Mouse (Mus musculus) midbrain, embryonic 15.5 days (tissue): Measurements from ENCODE around the gene Pde4dip. TPM values are rescaled to one million over a fixed set of nuclear protein-coding genes. Genes with fewer than 3 reads are reported as not detected.
A peak's percentile ranks its signal among the peaks of the same experiment; 100 is the strongest.

Source experiments
- ATAC-seq: fragments of 200-750 bp; cut with Nextera tagmentation; replicated peaks from 2 replicates; pipeline ENCODE4 v1.8.0; 2017; ENCODE audit warnings: moderate TSS enrichment
- H3K27ac ChIP-seq: fragments of 300-500 bp; sonication (generic); 2 replicates; pipeline ENCODE4 v1.5.1; 2015; ENCODE audit warnings: mild to moderate bottlenecking, inconsistent platforms
- H3K27me3 ChIP-seq: fragments of 300-500 bp; sonication (generic); replicated peaks from 2 replicates; pipeline ENCODE4 v1.6.1; 2015; ENCODE audit warnings: inconsistent platforms
- H3K36me3 ChIP-seq: fragments of 300-500 bp; sonication (generic); replicated peaks from 2 replicates; pipeline ENCODE4 v1.6.1; 2015; ENCODE audit warnings: inconsistent platforms
- H3K4me1 ChIP-seq: fragments of 300-500 bp; sonication (generic); 2 replicates; pipeline ENCODE4 v1.6.1; 2015; ENCODE audit warnings: inconsistent platforms
- H3K4me2 ChIP-seq: fragments of 300-500 bp; sonication (generic); 2 replicates; pipeline ENCODE4 v1.6.1; 2015; ENCODE audit warnings: inconsistent platforms, mild to moderate bottlenecking, moderate library complexity
- H3K4me3 ChIP-seq: fragments of 300-500 bp; sonication (generic); 2 replicates; pipeline ENCODE4 v1.5.1; 2015; ENCODE audit warnings: mild to moderate bottlenecking, inconsistent platforms
- H3K9ac ChIP-seq: fragments of 300-500 bp; sonication (generic); 2 replicates; pipeline ENCODE4 v1.6.1; 2015; ENCODE audit warnings: mild to moderate bottlenecking, inconsistent platforms
- H3K9me3 ChIP-seq: fragments of 300-500 bp; sonication (generic); 2 replicates; pipeline ENCODE4 v1.6.1; 2016; ENCODE audit warnings: inconsistent platforms
- WGBS: fragments of 180-500 bp; shearing (Covaris S2); methylation state at CpG from one replicate; pipeline ENCODE4 v1.1.7; 2015; ENCODE audit warnings: mixed read lengths; 5-methylcytosine and 5-hydroxymethylcytosine counted together
- polyA plus RNA-seq: library from polyadenylated mRNA; unstranded; fragments of >200 nt; fragmentation: Nextera tagmentation; extraction: Ambion mirVana; gene quantifications from 2 replicates; pipeline ENCODE4 v1.2.1, GENCODE M21; 2015

Pde4dip gene
- polyA plus RNA-seq, 1 experiment from 2014 or later = 75.7 TPM

GRCm38 (mm10) chr3:97928968-97929858 lies 40.7 kb upstream of the Pde4dip start:
- 58% methylated on average over 9 of the region's 9 CpGs for WGBS
- Histone ChIP-seq H3K36me3 (no peaks in the 10 kb centered on the region), H3K27ac (no peak overlapping the region), H3K4me2 (no peak overlapping the region), H3K4me3 (no peak overlapping the region), H3K9ac (no peak overlapping the region), H3K27me3 (peaks cover 8% of the 10 kb centered on the region), H3K4me1 (peaks cover 6% of the 10 kb centered on the region), H3K9me3 (no peaks in the 10 kb centered on the region)
- peak; percentile 79 for ATAC-seq

DNA sequence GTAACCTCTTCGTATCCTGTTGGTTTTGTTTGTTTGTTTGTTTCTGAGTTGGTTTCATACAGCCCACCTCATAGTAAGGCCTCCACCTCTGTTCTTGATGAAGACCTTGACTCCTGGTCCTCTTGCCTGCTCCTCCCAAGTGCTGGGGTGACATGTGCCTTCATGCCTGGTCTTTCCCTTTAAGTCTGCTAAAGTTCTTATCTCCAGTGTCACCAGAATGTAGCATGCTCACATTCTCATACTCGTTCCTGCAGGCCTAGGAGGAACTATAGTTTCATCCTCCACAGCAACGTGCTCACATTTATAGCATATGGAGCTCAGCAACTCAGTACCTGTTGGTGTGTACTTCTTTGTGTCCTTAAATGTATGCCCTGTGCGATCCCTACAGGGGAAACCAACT lies 38.8 kb upstream of the Pde4dip start:
- no peak overlapping the region for H3K4me3 ChIP-seq
- H3K36me3 ChIP-seq = no peaks in the 10 kb centered on the region; the same call in 1 of the 2 replicates
- no peaks in the 10 kb centered on the region for H3K9me3 ChIP-seq
- no peak overlapping the region for H3K9ac ChIP-seq
- H3K27me3 ChIP-seq = no peaks in the 10 kb centered on the region; the same call in 1 of the 2 replicates
- no peak overlapping the region for H3K4me2 ChIP-seq
- H3K27ac ChIP-seq = no peak overlapping the region
- 86% methylated on average over 4 of the region's 4 CpGs for WGBS
- ATAC-seq = no peak
- peaks cover 5% of the 10 kb centered on the region for H3K4me1 ChIP-seq

DNA sequence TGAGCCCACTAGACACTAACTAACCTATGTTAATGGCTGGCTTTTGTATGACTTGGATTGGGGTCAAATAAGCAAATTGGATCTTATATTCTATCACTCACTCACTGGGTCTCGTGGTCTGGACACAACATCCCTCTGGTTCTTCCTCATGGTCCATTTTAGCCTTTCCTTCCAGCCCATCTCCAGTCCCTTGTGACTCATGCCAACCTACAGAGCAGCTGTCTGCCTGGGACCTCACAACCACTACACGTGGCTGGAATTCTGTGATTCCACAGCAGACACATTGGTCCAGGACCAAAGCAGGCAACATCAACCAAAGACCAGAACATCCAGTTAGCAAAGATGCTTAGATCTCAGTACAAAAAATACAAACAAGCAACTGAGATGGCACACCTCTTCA lies 36.7 kb upstream of the Pde4dip start:
- WGBS = 85% methylated on average over 2 of the region's 2 CpGs
- H3K36me3 ChIP-seq = peaks cover 7% of the 10 kb centered on the region
- H3K4me2 ChIP-seq = no peak overlapping the region
- no peaks in the 10 kb centered on the region for H3K9me3 ChIP-seq
- H3K4me1 ChIP-seq = no peaks in the 10 kb centered on the region
- no peak overlapping the region for H3K9ac ChIP-seq
- no peak overlapping the region for H3K27ac ChIP-seq
- no peak overlapping the region for H3K4me3 ChIP-seq
- no peak for ATAC-seq
- H3K27me3 ChIP-seq = no peaks in the 10 kb centered on the region

DNA sequence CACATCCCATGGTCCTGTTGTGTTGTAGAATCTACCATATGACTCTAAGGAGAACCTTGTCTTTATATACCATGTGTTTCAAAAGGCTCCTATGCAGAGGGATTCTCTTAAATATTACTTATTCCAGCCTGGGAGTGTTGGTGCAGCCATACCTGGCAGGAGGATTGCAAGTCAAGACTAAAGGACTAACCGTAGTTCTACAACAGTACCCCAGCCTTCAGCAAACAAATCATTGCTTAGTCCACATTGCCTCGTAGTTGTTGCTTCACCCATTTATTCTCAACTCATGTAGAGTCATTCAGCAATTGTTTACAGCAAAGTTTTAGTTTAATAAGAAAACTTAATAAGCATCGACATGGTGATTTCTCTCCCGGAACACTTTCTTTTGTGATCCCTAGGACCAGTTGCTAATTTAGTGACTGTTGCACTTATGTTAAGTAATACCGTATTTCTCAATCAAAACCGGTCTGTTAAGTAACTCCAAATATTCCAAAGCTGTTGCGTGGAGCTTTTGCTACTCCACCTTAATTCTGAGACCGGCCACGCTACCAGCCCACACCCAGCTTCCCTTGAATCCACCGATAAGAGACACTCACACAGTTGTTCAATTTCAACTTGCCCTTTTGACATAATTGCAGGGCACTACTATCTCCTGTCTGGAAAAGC lies 30.5 kb upstream of the Pde4dip start:
- Histone ChIP-seq H3K27ac (no peak overlapping the region), H3K9ac (no peak overlapping the region), H3K27me3 (no peaks in the 10 kb centered on the region), H3K4me1 (no peaks in the 10 kb centered on the region), H3K4me2 (no peak overlapping the region), H3K9me3 (no peaks in the 10 kb centered on the region), H3K4me3 (no peak overlapping the region), H3K36me3 (peaks cover 18% of the 10 kb centered on the region)
- no peak for ATAC-seq
- 97% methylated on average over 10 of the region's 10 CpGs for WGBS

DNA sequence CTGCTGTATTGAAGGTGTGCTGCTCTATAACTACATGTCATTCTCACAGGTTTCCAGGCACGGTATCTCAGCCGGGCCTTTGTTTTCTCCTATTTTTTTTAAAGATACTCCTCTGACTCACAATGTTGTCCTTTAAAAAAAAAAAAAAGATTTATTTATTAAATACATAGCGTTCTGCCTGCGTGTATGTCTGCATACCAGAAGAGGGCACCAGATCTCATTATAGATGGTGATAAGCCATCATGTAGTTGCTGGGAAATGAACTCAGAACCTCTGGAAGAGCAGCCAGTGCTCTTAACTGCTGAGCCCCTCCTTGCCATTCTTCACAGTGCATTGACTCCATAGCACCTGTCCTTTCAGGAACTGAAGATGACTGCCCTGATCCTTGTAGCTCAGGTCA lies 26.6 kb upstream of the Pde4dip start:
- H3K4me1 ChIP-seq = no peaks in the 10 kb centered on the region
- no peak overlapping the region for H3K9ac ChIP-seq
- ATAC-seq = no peak
- H3K4me2 ChIP-seq = no peak overlapping the region
- no peaks in the 10 kb centered on the region for H3K27me3 ChIP-seq
- no peaks in the 10 kb centered on the region for H3K9me3 ChIP-seq
- peaks cover 16% of the 10 kb centered on the region; the same call in 1 of the 2 replicates for H3K36me3 ChIP-seq
- 79% methylated on average over 4 of the region's 4 CpGs for WGBS
- no peak overlapping the region for H3K27ac ChIP-seq
- no peak overlapping the region for H3K4me3 ChIP-seq

DNA sequence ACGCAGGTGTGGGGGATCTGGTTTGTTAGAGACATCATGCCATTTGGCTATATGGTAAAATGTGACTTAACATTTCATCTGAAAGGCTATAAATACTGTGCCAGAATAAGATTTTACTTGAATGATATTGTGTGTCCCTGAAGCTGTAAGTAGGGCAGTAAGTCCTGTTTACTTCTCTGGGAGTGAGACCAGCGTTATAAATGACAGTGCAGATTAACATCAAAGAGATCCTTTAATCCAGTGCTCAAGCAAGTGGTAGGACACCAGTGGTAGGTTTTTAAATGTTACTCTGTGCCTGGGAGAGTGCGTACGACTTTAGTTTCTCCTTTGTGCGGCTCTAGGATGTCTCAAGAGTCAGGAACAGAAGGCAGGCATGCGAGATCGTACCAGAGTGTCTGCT lies 22.6 kb upstream of the Pde4dip start:
- no peak for ATAC-seq
- H3K36me3 ChIP-seq = peaks cover 10% of the 10 kb centered on the region; the same call in 1 of the 2 replicates
- H3K9me3 ChIP-seq = no peaks in the 10 kb centered on the region
- H3K27ac ChIP-seq = no peak overlapping the region
- no peaks in the 10 kb centered on the region for H3K27me3 ChIP-seq
- H3K9ac ChIP-seq = no peak overlapping the region
- H3K4me2 ChIP-seq = no peak overlapping the region
- WGBS = 83% methylated on average over 7 of the region's 7 CpGs
- no peak overlapping the region for H3K4me3 ChIP-seq
- no peaks in the 10 kb centered on the region for H3K4me1 ChIP-seq

DNA sequence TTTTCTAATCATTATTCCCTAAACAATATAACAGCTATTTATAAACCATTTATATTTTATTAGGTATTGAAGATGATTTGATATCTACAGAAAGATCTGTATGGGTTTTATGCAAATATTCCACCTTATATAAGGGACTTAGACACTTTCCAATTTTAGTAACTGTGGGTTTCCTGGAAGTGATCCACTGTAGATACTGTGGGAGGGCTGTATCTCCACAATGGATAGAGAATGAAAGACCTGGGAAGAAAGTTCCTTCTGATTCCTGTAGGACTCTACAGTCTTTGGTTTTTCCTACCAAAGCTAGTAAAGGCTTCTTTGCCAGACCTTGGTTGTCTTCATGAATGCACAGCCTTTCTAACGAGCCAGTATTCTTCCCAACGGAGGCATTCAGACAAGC lies 21.2 kb upstream of the Pde4dip start:
- 74% methylated on average over 2 of the region's 2 CpGs for WGBS
- no peaks in the 10 kb centered on the region for H3K9me3 ChIP-seq
- H3K9ac ChIP-seq = no peak overlapping the region
- H3K27me3 ChIP-seq = no peaks in the 10 kb centered on the region
- H3K4me2 ChIP-seq = no peak overlapping the region
- H3K4me3 ChIP-seq = no peak overlapping the region
- H3K4me1 ChIP-seq = no peaks in the 10 kb centered on the region
- no peak for ATAC-seq
- no peak overlapping the region for H3K27ac ChIP-seq
- peaks cover 8% of the 10 kb centered on the region; the same call in 1 of the 2 replicates for H3K36me3 ChIP-seq

DNA sequence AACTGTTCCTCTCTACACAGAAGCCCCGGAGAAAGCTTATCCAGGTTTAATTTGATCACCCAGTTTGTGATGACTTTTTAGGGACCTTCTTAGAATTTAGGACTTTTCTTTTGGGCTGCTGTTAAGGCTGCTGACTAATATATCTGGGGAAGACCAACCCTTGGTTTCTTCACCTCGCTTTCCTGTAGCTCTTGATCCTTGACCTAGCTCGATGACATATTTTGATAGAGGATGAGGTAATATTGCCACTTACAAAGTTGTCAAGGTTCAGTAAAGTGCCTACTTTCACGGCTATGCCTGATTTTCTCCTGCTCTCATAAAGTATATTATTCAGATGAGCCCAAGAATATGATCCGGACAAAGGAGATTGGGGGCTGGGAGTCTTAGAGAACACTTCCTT lies 13.1 kb upstream of the Pde4dip start:
- WGBS = 21% methylated on average over 5 of the region's 5 CpGs
- no peak for ATAC-seq

GRCm38 (mm10) chr3:97900516-97901490 lies 12.3 kb upstream of the Pde4dip start, which contains the start of gene Sec22b:
TSS of gene Sec22b (plus strand) at chr3:97901190.
- H3K9me3 ChIP-seq = no peaks in the 10 kb centered on the region
- H3K36me3 ChIP-seq = no peaks in the 10 kb centered on the region
- 5% methylated on average over 41 of the region's 41 CpGs for WGBS

More for the DNA sequence above, 13.1 kb upstream of the Pde4dip start:
- no peaks in the 10 kb centered on the region for H3K36me3 ChIP-seq
- peak overlapping the region; percentile 97 for H3K9ac ChIP-seq
- H3K9me3 ChIP-seq = no peaks in the 10 kb centered on the region
- H3K4me1 ChIP-seq = peaks cover 25% of the 10 kb centered on the region
- H3K4me2 ChIP-seq = peak overlapping the region; percentile 60
- H3K27me3 ChIP-seq = no peaks in the 10 kb centered on the region
- no peak overlapping the region; the same call in 1 of the 2 replicates for H3K27ac ChIP-seq
- peak overlapping the region; percentile 94 for H3K4me3 ChIP-seq

GRCm38 (mm10) chr3:97898381-97898780 lies 9.9 kb upstream of the Pde4dip start:
- Histone ChIP-seq H3K36me3 (no peaks in the 10 kb centered on the region), H3K27me3 (no peaks in the 10 kb centered on the region), H3K9me3 (no peaks in the 10 kb centered on the region), H3K27ac (no peak overlapping the region), H3K4me2 (no peak overlapping the region), H3K4me1 (peaks cover 24% of the 10 kb centered on the region), H3K9ac (no peak overlapping the region), H3K4me3 (no peak overlapping the region)
- WGBS = 74% methylated on average over 3 of the region's 3 CpGs
- no peak for ATAC-seq

More at GRCm38 (mm10) chr3:97900516-97901490, 12.3 kb upstream of the Pde4dip start, which contains the start of gene Sec22b:
- Histone ChIP-seq H3K4me2 (peak within 1 kb of the TSS; percentile 60), H3K27ac (peak within 1 kb of the TSS; percentile 61; the same call in 1 of the 2 replicates), H3K4me1 (peaks cover 25% of the 10 kb centered on the region), H3K27me3 (no peaks in the 10 kb centered on the region), H3K4me3 (peak within 1 kb of the TSS; percentile 94), H3K9ac (peak within 1 kb of the TSS; percentile 97)
- peak; percentile 87 for ATAC-seq

- Histone ChIP-seq H3K36me3 (no peaks in the 10 kb centered on the region), H3K27me3 (peaks cover 3% of the 10 kb centered on the region; the same call in 1 of the 2 replicates), H3K4me2 (no peak overlapping the region), H3K4me1 (no peaks in the 10 kb centered on the region), H3K9me3 (no peaks in the 10 kb centered on the region), H3K4me3 (no peak overlapping the region), H3K9ac (no peak overlapping the region), H3K27ac (no peak overlapping the region)
- WGBS = 43% methylated on average over 6 of the region's 6 CpGs
- ATAC-seq = no peak
These were observed 6.2 kb upstream of the Pde4dip start for GRCm38 (mm10) chr3:97894695-97895094.
